Comparison of ENCODE assay signal across 38 mouse cellular contexts in the genomic region with DNA sequence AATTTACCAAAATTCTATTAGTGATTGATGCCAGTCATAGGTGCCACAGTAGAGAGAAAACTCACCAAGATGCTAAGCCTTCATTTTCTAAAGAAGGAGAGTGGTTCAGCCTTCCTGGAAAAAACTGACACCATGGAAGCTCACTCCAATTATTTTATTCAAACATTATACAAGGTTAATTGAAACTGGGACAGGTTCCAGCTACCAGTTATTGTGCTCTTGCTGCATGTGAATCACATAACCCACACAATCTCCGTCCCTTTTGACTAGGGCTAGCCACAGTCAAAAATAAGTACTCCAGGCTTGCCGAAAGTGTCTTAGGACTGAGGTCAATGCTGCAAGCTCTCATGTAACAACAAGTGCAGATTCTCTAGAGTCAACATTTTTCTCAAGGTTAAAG. TPM values are rescaled to one million over a fixed set of nuclear protein-coding genes. Genes with fewer than 3 reads are reported as not detected.
"Had no signal": no experiment of that assay in that cellular context is flagged by ENCODE, and none has a peak within 500 bp of the region (broad histone marks: within the 10 kb centered on the region; RNA-seq: fewer than 3 reads in every experiment).

No protein-coding gene starts in this region.

- H3K27me3 ChIP-seq: embryonic facial prominence, embryonic 12.5 days; embryonic facial prominence, embryonic 13.5 days; embryonic facial prominence, embryonic 15.5 days; forebrain, embryonic 12.5 days; forebrain, embryonic 13.5 days; heart, embryonic 12.5 days had no signal

- ATAC-seq: forebrain, embryonic 13.5 days; forebrain, embryonic 16.5 days; forebrain, postnatal 0 days had no signal

- DNase-seq: cerebellum, adult 9-10 months; cerebellum, adult 9-11 months; cerebellum, postnatal 10 days; cerebellum, postnatal 14 days; cerebellum, postnatal 25 days; cerebellum, postnatal 36 days; embryo, embryonic 11 days; forebrain, postnatal 0 days; gastrocnemius, postnatal 10 days; gastrocnemius, postnatal 14 days; gastrocnemius, postnatal 25 days; gastrocnemius, postnatal 36 days; heart, adult 11 months; heart, adult 18-20 months; heart, adult 2 months had no signal

- H3K36me3 ChIP-seq: embryonic facial prominence, embryonic 10.5 days; embryonic facial prominence, embryonic 12.5 days; embryonic facial prominence, embryonic 13.5 days; embryonic facial prominence, embryonic 15.5 days; forebrain, embryonic 10.5 days; forebrain, embryonic 12.5 days; heart, embryonic 10.5 days; heart, embryonic 12.5 days had no signal

- H3K4me1 ChIP-seq: embryonic facial prominence, embryonic 10.5 days; embryonic facial prominence, embryonic 12.5 days; embryonic facial prominence, embryonic 13.5 days; embryonic facial prominence, embryonic 15.5 days; forebrain, embryonic 10.5 days; forebrain, embryonic 12.5 days; forebrain, embryonic 13.5 days; heart, embryonic 10.5 days; heart, embryonic 12.5 days had no signal

- H3K9me3 ChIP-seq: embryonic facial prominence, embryonic 10.5 days; embryonic facial prominence, embryonic 12.5 days; embryonic facial prominence, embryonic 13.5 days; embryonic facial prominence, embryonic 15.5 days; forebrain, embryonic 10.5 days; forebrain, embryonic 12.5 days; forebrain, embryonic 13.5 days; heart, embryonic 10.5 days; heart, embryonic 12.5 days had no signal

- H3K27ac ChIP-seq: embryonic facial prominence, embryonic 10.5 days; embryonic facial prominence, embryonic 12.5 days; embryonic facial prominence, embryonic 13.5 days; embryonic facial prominence, embryonic 15.5 days; forebrain, embryonic 10.5 days; forebrain, embryonic 12.5 days; forebrain, embryonic 13.5 days; heart, adult 2 months; heart, embryonic 10.5 days had no signal

- H3K4me3 ChIP-seq: embryonic facial prominence, embryonic 10.5 days; embryonic facial prominence, embryonic 12.5 days; embryonic facial prominence, embryonic 13.5 days; embryonic facial prominence, embryonic 15.5 days; erythroblast, embryonic 14.5 days; forebrain, embryonic 10.5 days; forebrain, embryonic 12.5 days; forebrain, embryonic 13.5 days; heart, adult 2 months; heart, embryonic 10.5 days; heart, embryonic 12.5 days had no signal

- H3K9ac ChIP-seq: embryonic facial prominence, embryonic 12.5 days; embryonic facial prominence, embryonic 13.5 days; embryonic facial prominence, embryonic 15.5 days; forebrain, embryonic 12.5 days; forebrain, embryonic 13.5 days; forebrain, postnatal 0 days; heart, embryonic 12.5 days had no signal

- H3K4me2 ChIP-seq: embryonic facial prominence, embryonic 12.5 days; embryonic facial prominence, embryonic 13.5 days; embryonic facial prominence, embryonic 15.5 days; forebrain, embryonic 12.5 days; forebrain, embryonic 13.5 days; heart, embryonic 11.5 days; heart, embryonic 12.5 days had no signal

RNA-seq across cellular contexts. Expression of gene Cypt12, which starts 8.0 kb away (rescaled TPM):
- total RNA-seq: common myeloid progenitor, adult 5-6 weeks; forebrain, postnatal 0 days; gastrocnemius, adult 18-20 months; gastrocnemius, adult 8-10 months; gastrocnemius, postnatal 10 days; gastrocnemius, postnatal 14 days; gastrocnemius, postnatal 25 days; gastrocnemius, postnatal 36 days; gastrocnemius, postnatal 4 days; granulocyte monocyte progenitor cell, adult 5-6 weeks; heart, adult 18-20 months; heart, adult 2 months; heart, adult 8-10 months had no signal
- polyA plus RNA-seq: cortical plate, adult 2 months; embryonic facial prominence, embryonic 10.5 days; embryonic facial prominence, embryonic 11.5 days; embryonic facial prominence, embryonic 12.5 days; embryonic facial prominence, embryonic 13.5 days; embryonic facial prominence, embryonic 14.5 days; embryonic facial prominence, embryonic 15.5 days; erythroblast, embryonic 14.5 days; forebrain, embryonic 10.5 days; forebrain, embryonic 11.5 days; forebrain, embryonic 12.5 days; forebrain, embryonic 13.5 days; forebrain, embryonic 16.5 days; forebrain, postnatal 0 days; frontal cortex, adult 2 months; heart, embryonic 10.5 days; heart, embryonic 11.5 days; heart, embryonic 12.5 days had no signal
